Mouse (Mus musculus) ES-Bruce4 (cell line): Measurements from ENCODE around the gene Repin1. TPM values are rescaled to one million over a fixed set of nuclear protein-coding genes. Genes with fewer than 3 reads are reported as not detected.
"Not testable (repeated sequence)": the region's sequence is repeated elsewhere in the genome, so short reads cannot be mapped to it uniquely, and the experiment has no call there.

Experiments
- H3K27ac ChIP-seq: 2 replicates; pipeline ENCODE4 v1.5.1; 2012; ENCODE audit warnings: low read length, inconsistent platforms; ENCODE audit not compliant: insufficient read depth
- H3K27me3 ChIP-seq: 2 replicates; pipeline ENCODE4 v1.6.1; 2012; ENCODE audit warnings: mild to moderate bottlenecking, low read length, inconsistent platforms; ENCODE audit not compliant: control insufficient read depth, poor library complexity, insufficient read depth, severe bottlenecking
- H3K36me3 ChIP-seq: 2 replicates; pipeline ENCODE4 v1.6.1; 2012; ENCODE audit warnings: inconsistent platforms, mild to moderate bottlenecking, low read length, moderate library complexity; ENCODE audit not compliant: control insufficient read depth, poor library complexity, insufficient read depth, severe bottlenecking
- H3K4me1 ChIP-seq: one replicate; pipeline ENCODE4 v1.8.1; 2011; ENCODE audit warnings: low read length; ENCODE audit not compliant: control insufficient read depth, insufficient read depth
- H3K4me3 ChIP-seq: 2 replicates; pipeline ENCODE4 v1.5.1; 2011; ENCODE audit warnings: low read depth, mild to moderate bottlenecking, low read length
- H3K9ac ChIP-seq: 2 replicates; pipeline ENCODE4 v1.6.1; 2012; ENCODE audit warnings: low read depth, mild to moderate bottlenecking, inconsistent platforms; ENCODE audit not compliant: poor library complexity, severe bottlenecking
- H3K9me3 ChIP-seq: replicated peaks from 2 replicates; pipeline ENCODE4 v1.6.1; 2012; ENCODE audit warnings: mild to moderate bottlenecking, low read length, inconsistent platforms; ENCODE audit not compliant: control insufficient read depth, poor library complexity, insufficient read depth, severe bottlenecking
- CTCF ChIP-seq: IDR thresholded peaks from one replicate; pipeline ENCODE4 v1.8.1; 2011; ENCODE audit warnings: low read depth, low read length
- EP300 ChIP-seq: IDR thresholded peaks from 2 replicates; pipeline ENCODE4 v1.6.1; 2011; ENCODE audit warnings: low read depth, low read length; ENCODE audit not compliant: insufficient read depth
- POLR2A ChIP-seq: IDR thresholded peaks from one replicate; pipeline ENCODE4 v1.8.1; 2011; ENCODE audit warnings: low read length; ENCODE audit not compliant: insufficient read depth
- polyA plus RNA-seq: library from polyadenylated mRNA; stranded (reverse); fragments of >200 nt; gene quantifications from 2 replicates; pipeline ENCODE4 v1.2.4, GENCODE M21; 2011; ENCODE audit warnings: low read depth; ENCODE audit not compliant: missing spikeins, insufficient read depth, insufficient read length

Gene Repin1
- polyA plus RNA-seq, 1 experiment, result 12.5 TPM

- Histone ChIP-seq H3K27me3 (no peaks in the 10 kb centered on the region), H3K4me3 (no peak overlapping the region), H3K4me1 (no peaks in the 10 kb centered on the region), H3K9ac (no peak overlapping the region), H3K9me3 (no peaks in the 10 kb centered on the region), H3K36me3 (no peaks in the 10 kb centered on the region), H3K27ac (no peak overlapping the region)
- TF ChIP-seq EP300, result no peak
- no peak for TF ChIP-seq POLR2A
- no peak for TF ChIP-seq CTCF
Observed at GRCm38 (mm10) chr6:48608124-48608523, 14.4 kb downstream of the Repin1 start.

GRCm38 (mm10) chr6:48609512-48609911 lies 15.8 kb downstream of the Repin1 start:
- Histone ChIP-seq H3K27ac (no peak overlapping the region), H3K9me3 (no peaks in the 10 kb centered on the region), H3K36me3 (no peaks in the 10 kb centered on the region), H3K27me3 (no peaks in the 10 kb centered on the region), H3K4me3 (no peak overlapping the region), H3K4me1 (no peaks in the 10 kb centered on the region), H3K9ac (no peak overlapping the region)
- TF ChIP-seq POLR2A, result no peak
- TF ChIP-seq EP300, result no peak
- TF ChIP-seq CTCF, result no peak

- TF ChIP-seq EP300 (no peak), CTCF (no peak), POLR2A (no peak)
- Histone ChIP-seq H3K9ac (no peak overlapping the region), H3K4me1 (no peaks in the 10 kb centered on the region)
Observed at GRCm38 (mm10) chr6:48610657-48611056, 17.0 kb downstream of the Repin1 start.

GRCm38 (mm10) chr6:48613464-48613863 lies 19.8 kb downstream of the Repin1 start:
- Histone ChIP-seq H3K27ac (no peak overlapping the region), H3K9ac (no peak overlapping the region), H3K4me1 (no peaks in the 10 kb centered on the region), H3K9me3 (no peaks in the 10 kb centered on the region), H3K27me3 (no peaks in the 10 kb centered on the region), H3K36me3 (no peaks in the 10 kb centered on the region), H3K4me3 (no peak overlapping the region)
- no peak for TF ChIP-seq CTCF

More at GRCm38 (mm10) chr6:48610657-48611056, 17.0 kb downstream of the Repin1 start:
- Histone ChIP-seq H3K4me3 (no peak overlapping the region), H3K9me3 (no peaks in the 10 kb centered on the region), H3K27me3 (no peaks in the 10 kb centered on the region), H3K27ac (no peak overlapping the region), H3K36me3 (no peaks in the 10 kb centered on the region)

GRCm38 (mm10) chr6:48614756-48615155 lies 21.1 kb downstream of the Repin1 start:
- Histone ChIP-seq H3K9me3 (no peaks in the 10 kb centered on the region), H3K4me3 (no peak overlapping the region), H3K4me1 (no peaks in the 10 kb centered on the region), H3K27ac (no peak overlapping the region), H3K36me3 (no peaks in the 10 kb centered on the region), H3K27me3 (no peaks in the 10 kb centered on the region), H3K9ac (no peak overlapping the region)
- TF ChIP-seq POLR2A (no peak), EP300 (no peak), CTCF (no peak)

GRCm38 (mm10) chr6:48620031-48620430 lies 26.3 kb downstream of the Repin1 start:
- TF ChIP-seq CTCF (no peak), POLR2A (no peak), EP300 (no peak)
- Histone ChIP-seq H3K9me3 (no peaks in the 10 kb centered on the region), H3K4me1 (no peaks in the 10 kb centered on the region), H3K9ac (peak overlapping the region; percentile 27; the same call in 1 of the 2 replicates), H3K4me3 (peak overlapping the region; percentile 59), H3K36me3 (no peaks in the 10 kb centered on the region), H3K27ac (no peak overlapping the region), H3K27me3 (no peaks in the 10 kb centered on the region)

- H3K27me3 ChIP-seq, H3K9me3 ChIP-seq, H3K9ac ChIP-seq, H3K27ac ChIP-seq, H3K4me1 ChIP-seq, H3K36me3 ChIP-seq: not testable (repeated sequence)
- H3K4me3 ChIP-seq, result peak overlapping the region; percentile 76
Observed at GRCm38 (mm10) chr6:48622186-48622843, 28.6 kb downstream of the Repin1 start.
